Mouse (Mus musculus): Measurements from ENCODE around the gene Dcdc2b. TPM values are rescaled to one million over a fixed set of nuclear protein-coding genes. Genes with fewer than 3 reads are reported as not detected.

Gene Dcdc2b
- 1.1 and 1.2 TPM in 2 replicates for polyA plus RNA-seq (2015; fragmentation: Nextera tagmentation; extraction: Ambion mirVana)

GRCm38 (mm10) chr4:129614093-129614492 is at the start of gene Dcdc2b:
Gene Dcdc2b (minus strand): TSS chr4:129614257.
- Histone ChIP-seq H3K4me1 (replicated peaks; ENCODE audit: control insufficient read depth, insufficient read depth, low read length) (peaks cover 6% of the 10 kb centered on the region), H3K4me2 (replicated peaks; ENCODE audit: low read depth) (no peak within 1 kb of the TSS), H3K27me3 (replicated peaks; ENCODE audit: control insufficient read depth, insufficient read depth, low read length) (no peaks in the 10 kb centered on the region), H3K36me3 (ENCODE audit: control insufficient read depth, insufficient read depth) (peaks cover 18% of the 10 kb centered on the region; the same call in 1 of the 2 replicates), H3K9me3 (ENCODE audit: control insufficient read depth) (no peaks in the 10 kb centered on the region), H3K9ac (ENCODE audit: low read depth, low read length) (no peak within 1 kb of the TSS), H3K27ac (ENCODE audit: low read depth, low read length) (no peak within 1 kb of the TSS), H3K4me3 (ENCODE audit: low read depth, low read length) (no peak within 1 kb of the TSS)
- ATAC-seq, result no peak
- WGBS, result 77% methylated on average over 6 of the region's 6 CpGs
- TF ChIP-seq CTCF (IDR thresholded peaks at IDR 0.05; ENCODE audit: low read depth), result no peak

DNA sequence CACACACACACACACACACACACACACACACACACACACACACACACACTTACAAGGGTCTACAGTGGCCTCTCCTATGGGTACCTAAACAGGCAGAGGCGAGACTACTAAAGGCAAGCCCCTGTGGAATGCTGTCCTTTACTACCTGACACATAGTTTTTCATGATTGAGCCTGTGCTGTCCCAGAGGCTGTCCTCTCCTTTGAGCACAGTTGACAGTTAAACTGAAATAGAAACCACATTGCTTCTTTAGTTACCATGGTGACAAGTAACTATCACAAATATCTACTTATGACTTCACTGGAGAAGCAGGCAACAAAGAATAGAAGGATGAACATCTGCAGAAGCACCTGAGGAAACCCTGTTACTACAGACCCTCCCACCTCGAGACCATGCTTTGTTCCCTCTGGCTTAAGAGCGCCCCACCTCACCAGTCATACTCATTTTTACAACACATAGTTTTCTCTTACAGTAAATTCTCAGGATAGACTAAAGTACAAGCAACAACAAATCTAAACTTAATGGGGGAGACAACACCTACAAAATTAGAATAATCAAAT is 48.3 kb upstream of the Dcdc2b start:
- Histone ChIP-seq H3K4me3 (ENCODE audit: low read depth, low read length) (no peak overlapping the region), H3K9me3 (ENCODE audit: control insufficient read depth) (no peaks in the 10 kb centered on the region), H3K27ac (ENCODE audit: low read depth, low read length) (no peak overlapping the region), H3K9ac (ENCODE audit: low read depth, low read length) (no peak overlapping the region), H3K36me3 (ENCODE audit: control insufficient read depth, insufficient read depth) (peaks cover 36% of the 10 kb centered on the region), H3K4me2 (replicated peaks; ENCODE audit: low read depth) (no peak overlapping the region), H3K4me1 (replicated peaks; ENCODE audit: control insufficient read depth, insufficient read depth, low read length) (no peaks in the 10 kb centered on the region), H3K27me3 (replicated peaks; ENCODE audit: control insufficient read depth, insufficient read depth, low read length) (no peaks in the 10 kb centered on the region)
- no peak for ATAC-seq
- WGBS, result 64% methylated on average over 3 of the region's 3 CpGs
- TF ChIP-seq CTCF (IDR thresholded peaks at IDR 0.05; ENCODE audit: low read depth), result no peak

DNA sequence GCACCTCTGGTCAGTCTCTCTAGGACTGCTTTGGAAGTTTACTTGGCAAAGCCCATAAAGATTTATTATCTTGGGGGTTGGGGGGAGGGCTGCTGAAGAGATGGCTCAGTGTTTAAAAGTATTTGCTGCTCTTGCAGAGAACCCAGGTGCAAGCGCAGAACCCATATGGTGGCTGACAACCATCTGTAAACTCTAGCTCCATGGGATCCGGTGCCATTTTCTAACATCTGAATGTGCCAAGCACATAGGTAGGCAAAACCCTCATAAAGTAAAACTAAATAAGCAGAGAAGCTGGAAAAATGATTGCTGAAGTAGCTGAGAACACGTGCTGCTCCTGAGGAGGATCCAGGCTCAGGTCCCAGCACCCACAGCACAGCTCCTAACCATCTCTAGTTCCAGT is 47.5 kb upstream of the Dcdc2b start:
- Histone ChIP-seq H3K27ac (ENCODE audit: low read depth, low read length) (no peak overlapping the region), H3K9me3 (ENCODE audit: control insufficient read depth) (no peaks in the 10 kb centered on the region), H3K4me1 (replicated peaks; ENCODE audit: control insufficient read depth, insufficient read depth, low read length) (no peaks in the 10 kb centered on the region), H3K4me2 (replicated peaks; ENCODE audit: low read depth) (no peak overlapping the region), H3K4me3 (ENCODE audit: low read depth, low read length) (no peak overlapping the region), H3K27me3 (replicated peaks; ENCODE audit: control insufficient read depth, insufficient read depth, low read length) (no peaks in the 10 kb centered on the region), H3K36me3 (ENCODE audit: control insufficient read depth, insufficient read depth) (peaks cover 44% of the 10 kb centered on the region), H3K9ac (ENCODE audit: low read depth, low read length) (no peak overlapping the region)
- no peak for ATAC-seq
- 55% methylated on average over 3 of the region's 3 CpGs for WGBS
- no peak for TF ChIP-seq CTCF (IDR thresholded peaks at IDR 0.05; ENCODE audit: low read depth)

- ATAC-seq, result no peak
- 82% methylated on average over 14 of the region's 14 CpGs for WGBS
- Histone ChIP-seq H3K4me1 (replicated peaks; ENCODE audit: control insufficient read depth, insufficient read depth, low read length) (no peaks in the 10 kb centered on the region), H3K27ac (ENCODE audit: low read depth, low read length) (no peak overlapping the region), H3K9ac (ENCODE audit: low read depth, low read length) (no peak overlapping the region), H3K9me3 (ENCODE audit: control insufficient read depth) (no peaks in the 10 kb centered on the region), H3K27me3 (replicated peaks; ENCODE audit: control insufficient read depth, insufficient read depth, low read length) (no peaks in the 10 kb centered on the region), H3K4me2 (replicated peaks; ENCODE audit: low read depth) (no peak overlapping the region), H3K4me3 (ENCODE audit: low read depth, low read length) (no peak overlapping the region), H3K36me3 (ENCODE audit: control insufficient read depth, insufficient read depth) (peaks cover 90% of the 10 kb centered on the region)
- no peak for TF ChIP-seq CTCF (IDR thresholded peaks at IDR 0.05; ENCODE audit: low read depth)
These were observed 40.7 kb upstream of the Dcdc2b start for GRCm38 (mm10) chr4:129654770-129655169.

- 91% methylated on average over 8 of the region's 8 CpGs for WGBS
These were observed 36.3 kb upstream of the Dcdc2b start for GRCm38 (mm10) chr4:129650359-129650758.

DNA sequence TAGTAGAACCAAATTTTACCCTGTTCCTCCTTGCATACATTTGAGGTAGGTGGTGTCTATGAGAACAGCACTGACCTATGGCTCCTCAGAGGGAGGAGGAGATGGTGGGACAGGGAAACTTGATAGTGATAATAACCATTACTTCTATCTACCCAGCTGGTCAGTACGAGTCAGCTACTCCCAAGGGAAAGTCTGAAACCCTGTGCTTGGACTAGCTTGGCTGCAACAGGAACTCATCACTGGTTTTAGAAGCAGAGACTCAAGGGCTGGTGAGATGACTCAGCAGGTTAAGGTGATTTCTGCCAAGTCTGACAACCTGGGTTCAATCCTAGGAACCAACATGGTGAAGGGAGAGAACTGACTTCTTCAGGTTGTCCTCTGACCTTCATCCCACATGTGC is 34.6 kb upstream of the Dcdc2b start:
- no peak overlapping the region for H3K9ac ChIP-seq (ENCODE audit: low read depth, low read length)
- ATAC-seq, result no peak
- H3K36me3 ChIP-seq (ENCODE audit: control insufficient read depth, insufficient read depth), result peaks cover 82% of the 10 kb centered on the region
- WGBS, result 76% methylated on average over 1 of the region's 1 CpGs
- no peak overlapping the region for H3K27ac ChIP-seq (ENCODE audit: low read depth, low read length)
- TF ChIP-seq CTCF (IDR thresholded peaks at IDR 0.05; ENCODE audit: low read depth), result no peak
- no peak overlapping the region for H3K4me3 ChIP-seq (ENCODE audit: low read depth, low read length)
- no peak overlapping the region for H3K4me2 ChIP-seq (replicated peaks; ENCODE audit: low read depth)
- no peaks in the 10 kb centered on the region for H3K27me3 ChIP-seq (replicated peaks; ENCODE audit: control insufficient read depth, insufficient read depth, low read length)
- no peaks in the 10 kb centered on the region for H3K4me1 ChIP-seq (replicated peaks; ENCODE audit: control insufficient read depth, insufficient read depth, low read length)
- no peaks in the 10 kb centered on the region for H3K9me3 ChIP-seq (ENCODE audit: control insufficient read depth)

More at GRCm38 (mm10) chr4:129650359-129650758, 36.3 kb upstream of the Dcdc2b start:
- Histone ChIP-seq H3K27me3 (replicated peaks; ENCODE audit: control insufficient read depth, insufficient read depth, low read length) (no peaks in the 10 kb centered on the region), H3K36me3 (ENCODE audit: control insufficient read depth, insufficient read depth) (peaks cover 94% of the 10 kb centered on the region), H3K4me2 (replicated peaks; ENCODE audit: low read depth) (no peak overlapping the region), H3K4me1 (replicated peaks; ENCODE audit: control insufficient read depth, insufficient read depth, low read length) (no peaks in the 10 kb centered on the region), H3K9me3 (ENCODE audit: control insufficient read depth) (no peaks in the 10 kb centered on the region), H3K4me3 (ENCODE audit: low read depth, low read length) (no peak overlapping the region), H3K27ac (ENCODE audit: low read depth, low read length) (no peak overlapping the region), H3K9ac (ENCODE audit: low read depth, low read length) (no peak overlapping the region)
- no peak for TF ChIP-seq CTCF (IDR thresholded peaks at IDR 0.05; ENCODE audit: low read depth)
- ATAC-seq, result no peak
